Mouse (Mus musculus): ENCODE results near the gene Sh3d21. TPM values are rescaled to one million over a fixed set of nuclear protein-coding genes. Genes with fewer than 3 reads are reported as not detected.
"Not testable (repeated sequence)": the region's sequence is repeated elsewhere in the genome, so short reads cannot be mapped to it uniquely, and the experiment has no call there.

Gene Sh3d21
- total and polyA plus RNA-seq, 3 experiments: 1.5 to 2.7 (median 2.0) TPM

DNA sequence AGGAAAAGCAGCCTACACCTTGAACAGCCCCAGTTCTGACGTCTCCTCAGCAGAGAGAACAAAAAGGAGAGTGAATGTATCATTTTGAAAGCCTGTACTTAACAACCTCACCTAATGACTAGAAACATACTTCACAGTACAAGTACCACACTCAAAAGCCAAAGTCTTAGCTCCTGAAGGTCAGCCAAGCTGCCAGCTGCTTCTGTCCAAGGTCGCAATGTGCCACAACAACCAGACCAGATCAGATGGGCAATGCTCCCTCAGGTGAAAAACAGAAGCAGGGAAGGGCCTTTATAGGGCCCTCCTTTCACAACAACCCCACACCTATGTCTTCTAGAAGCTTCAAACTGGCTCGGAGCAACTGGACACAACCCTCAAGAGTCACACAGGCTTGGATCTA lies 2.8 kb upstream of the Sh3d21 start:
- Histone ChIP-seq H3K36me3 (ENCODE audit: control insufficient read depth, insufficient read depth, low read length) (peaks cover 27% of the 10 kb centered on the region), H3K79me2 (replicated peaks; ENCODE audit: control insufficient read depth, insufficient read depth, low read length) (no peaks in the 10 kb centered on the region), H3K27me3 (ENCODE audit: control insufficient read depth, insufficient read depth, low read length) (no peaks in the 10 kb centered on the region), H3K4me3 (no peak overlapping the region), H3K4me1 (ENCODE audit: control insufficient read depth, insufficient read depth, low read length) (peaks cover 10% of the 10 kb centered on the region), H3K27ac (peak overlapping the region; percentile 67), H3K9ac (ENCODE audit: low read depth, low read length) (peak overlapping the region; percentile 34; the same call in 1 of the 2 replicates)
- peak in 1 of 2 experiments; percentile 59 for DNase-seq
- TF ChIP-seq CTCF (IDR thresholded peaks at IDR 0.05) (no peak), EP300 (IDR thresholded peaks at IDR 0.05; ENCODE audit: insufficient read depth, low read depth, low read length) (0 out of 2 replicates have a peak, but pooled peaks have one; percentile 34), POLR2A (IDR thresholded peaks at IDR 0.05; ENCODE audit: insufficient read depth, low read depth, low read length) (no peak)
- WGBS: 64% methylated on average over 3 of the region's 3 CpGs
- intact Hi-C loops (cut with DNase I): no loop called here

DNA sequence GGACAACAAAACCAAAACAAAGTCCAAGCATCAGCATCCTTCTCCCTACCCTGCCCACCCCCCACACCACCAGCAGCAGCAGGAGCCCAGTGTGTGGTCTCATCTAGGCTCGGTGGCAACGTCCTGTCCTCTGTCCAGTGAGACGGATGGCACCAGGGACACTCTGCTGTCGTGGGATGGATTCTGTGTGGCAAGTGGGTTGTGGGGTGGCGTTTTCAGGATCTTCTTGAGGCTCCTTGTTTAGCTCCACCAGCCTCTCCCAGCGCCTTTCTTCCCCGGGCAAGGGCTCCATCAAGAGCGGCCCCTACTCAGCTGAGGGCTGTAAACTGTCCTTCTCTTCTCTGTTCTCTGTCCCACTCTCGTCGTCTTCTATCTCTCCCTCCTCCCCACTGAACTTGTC lies 1.8 kb upstream of the Sh3d21 start:
- H3K27me3 ChIP-seq (ENCODE audit: control insufficient read depth, insufficient read depth, low read length); H3K79me2 ChIP-seq (replicated peaks; ENCODE audit: control insufficient read depth, insufficient read depth, low read length); H3K9ac ChIP-seq (ENCODE audit: low read depth, low read length); DNase-seq; H3K27ac ChIP-seq; H3K4me1 ChIP-seq (ENCODE audit: control insufficient read depth, insufficient read depth, low read length); H3K4me3 ChIP-seq; intact Hi-C loops (cut with DNase I): not testable (repeated sequence)
- peaks cover 23% of the 10 kb centered on the region for H3K36me3 ChIP-seq (ENCODE audit: control insufficient read depth, insufficient read depth, low read length)
- WGBS: 59% methylated on average over 10 of the region's 10 CpGs

- Histone ChIP-seq H3K79me2 (replicated peaks; ENCODE audit: control insufficient read depth, insufficient read depth, low read length) (no peaks in the 10 kb centered on the region), H3K27ac (peak overlapping the region; percentile 91; the same call in 1 of the 2 replicates), H3K9ac (ENCODE audit: low read depth, low read length) (no peak overlapping the region), H3K36me3 (ENCODE audit: control insufficient read depth, insufficient read depth, low read length) (peaks cover 16% of the 10 kb centered on the region), H3K4me3 (no peak overlapping the region), H3K4me1 (ENCODE audit: control insufficient read depth, insufficient read depth, low read length) (peaks cover 10% of the 10 kb centered on the region), H3K27me3 (ENCODE audit: control insufficient read depth, insufficient read depth, low read length) (no peaks in the 10 kb centered on the region)
- intact Hi-C loops (cut with DNase I): no loop called here
- WGBS: 64% methylated on average over 4 of the region's 4 CpGs
- no peak for TF ChIP-seq POLR2A (IDR thresholded peaks at IDR 0.05; ENCODE audit: insufficient read depth, low read depth, low read length)
- no peak for TF ChIP-seq EP300 (IDR thresholded peaks at IDR 0.05; ENCODE audit: insufficient read depth, low read depth, low read length)
- no peak for TF ChIP-seq CTCF (IDR thresholded peaks at IDR 0.05)
- DNase-seq: no peak
These were observed 394 bp upstream of the Sh3d21 start for GRCm38 (mm10) chr4:126163685-126164084.

- Histone ChIP-seq H3K79me2 (replicated peaks; ENCODE audit: control insufficient read depth, insufficient read depth, low read length) (no peaks in the 10 kb centered on the region), H3K4me1 (ENCODE audit: control insufficient read depth, insufficient read depth, low read length) (peaks cover 10% of the 10 kb centered on the region), H3K4me3 (peak overlapping the region; percentile 68), H3K27me3 (ENCODE audit: control insufficient read depth, insufficient read depth, low read length) (no peaks in the 10 kb centered on the region), H3K9ac (ENCODE audit: low read depth, low read length) (peak overlapping the region; percentile 92), H3K36me3 (ENCODE audit: control insufficient read depth, insufficient read depth, low read length) (peaks cover 16% of the 10 kb centered on the region), H3K27ac (peak overlapping the region; percentile 91)
- peak; percentile 93 to 95 for DNase-seq
- TF ChIP-seq POLR2A (IDR thresholded peaks at IDR 0.05; ENCODE audit: insufficient read depth, low read depth, low read length) (peak; percentile 87), CTCF (IDR thresholded peaks at IDR 0.05) (no peak), EP300 (IDR thresholded peaks at IDR 0.05; ENCODE audit: insufficient read depth, low read depth, low read length) (0 out of 2 replicates have a peak, but pooled peaks have one; percentile 2)
- under 1% methylated on average over 44 of the region's 44 CpGs for WGBS
- intact Hi-C loops (cut with DNase I): no loop called here
These were observed 686 bp downstream of the Sh3d21 start for GRCm38 (mm10) chr4:126162544-126163066.

DNA sequence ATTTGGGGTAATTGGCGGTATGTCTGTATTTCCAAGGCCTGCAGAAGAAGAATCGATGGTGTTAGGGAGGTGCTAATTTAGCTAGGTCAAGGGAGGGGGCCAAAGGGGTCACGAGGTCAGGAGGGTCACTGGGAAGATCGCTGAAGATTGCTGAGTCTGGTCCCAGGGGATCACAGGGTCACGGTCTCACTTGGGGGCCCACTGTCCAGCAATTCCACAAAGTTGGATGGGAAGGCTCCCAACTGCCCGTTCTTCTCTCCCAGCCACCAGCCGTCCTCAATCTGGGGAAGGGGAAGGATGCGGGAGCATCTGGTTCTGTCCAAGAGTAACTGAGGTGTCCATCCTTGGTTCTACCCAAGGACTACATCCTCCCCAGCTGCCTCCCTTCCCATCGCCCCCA lies 1.3 kb downstream of the Sh3d21 start:
- H3K36me3 ChIP-seq (ENCODE audit: control insufficient read depth, insufficient read depth, low read length): peaks cover 13% of the 10 kb centered on the region
- peak overlapping the region; percentile 23 for H3K9ac ChIP-seq (ENCODE audit: low read depth, low read length)
- peak overlapping the region; percentile 68 for H3K4me3 ChIP-seq
- no peak for DNase-seq
- intact Hi-C loops (cut with DNase I): no loop called here
- peak overlapping the region; percentile 91 for H3K27ac ChIP-seq
- no peaks in the 10 kb centered on the region for H3K27me3 ChIP-seq (ENCODE audit: control insufficient read depth, insufficient read depth, low read length)
- peaks cover 10% of the 10 kb centered on the region for H3K4me1 ChIP-seq (ENCODE audit: control insufficient read depth, insufficient read depth, low read length)
- TF ChIP-seq POLR2A (IDR thresholded peaks at IDR 0.05; ENCODE audit: insufficient read depth, low read depth, low read length): no peak
- H3K79me2 ChIP-seq (replicated peaks; ENCODE audit: control insufficient read depth, insufficient read depth, low read length): no peaks in the 10 kb centered on the region
- 67% methylated on average over 9 of the region's 9 CpGs for WGBS

DNA sequence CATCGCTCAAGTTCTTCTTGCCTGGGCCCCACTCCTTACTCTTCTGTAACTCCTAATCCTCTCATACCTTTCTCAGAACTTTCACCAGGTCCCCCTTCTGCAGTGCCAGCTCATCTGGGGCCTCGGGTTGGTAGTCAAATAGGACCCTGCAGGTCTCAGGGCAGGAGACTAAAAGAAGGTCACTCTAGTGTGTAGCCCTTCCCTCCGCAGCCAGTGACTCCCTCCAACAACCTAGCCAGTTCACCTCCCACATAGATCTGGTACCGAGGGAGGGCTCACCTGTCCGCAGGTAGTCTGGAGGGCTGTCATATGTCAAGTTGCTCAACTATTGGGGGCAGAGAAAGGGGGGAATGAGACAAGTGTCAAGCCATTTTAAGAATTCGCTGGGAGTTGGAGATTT lies 1.8 kb downstream of the Sh3d21 start:
- 89% methylated on average over 6 of the region's 6 CpGs for WGBS
- intact Hi-C loops (cut with DNase I): no loop called here

More for the DNA sequence above, 1.8 kb downstream of the Sh3d21 start:
- Histone ChIP-seq H3K4me3 (no peak overlapping the region), H3K36me3 (ENCODE audit: control insufficient read depth, insufficient read depth, low read length) (peaks cover 7% of the 10 kb centered on the region), H3K27ac (no peak overlapping the region), H3K27me3 (ENCODE audit: control insufficient read depth, insufficient read depth, low read length) (no peaks in the 10 kb centered on the region), H3K4me1 (ENCODE audit: control insufficient read depth, insufficient read depth, low read length) (peaks cover 7% of the 10 kb centered on the region), H3K79me2 (replicated peaks; ENCODE audit: control insufficient read depth, insufficient read depth, low read length) (no peaks in the 10 kb centered on the region), H3K9ac (ENCODE audit: low read depth, low read length) (no peak overlapping the region)
- no peak for TF ChIP-seq EP300 (IDR thresholded peaks at IDR 0.05; ENCODE audit: insufficient read depth, low read depth, low read length)
- TF ChIP-seq CTCF (IDR thresholded peaks at IDR 0.05): no peak
- no peak for TF ChIP-seq POLR2A (IDR thresholded peaks at IDR 0.05; ENCODE audit: insufficient read depth, low read depth, low read length)
- peak in 1 of 2 experiments; percentile 17 for DNase-seq

Measured in heart, adult 2 months (tissue).